Mouse (Mus musculus) frontal cortex, postnatal 25 days (tissue): ENCODE measurements around the gene Fam57b.

Source experiments
- DNase-seq, 2 experiments: peaks; one replicate each; pipeline ENCODE4 v3.0.0; 2022; ENCODE audit warnings: low spot score in 2 of 2

The Fam57b gene

DNA sequence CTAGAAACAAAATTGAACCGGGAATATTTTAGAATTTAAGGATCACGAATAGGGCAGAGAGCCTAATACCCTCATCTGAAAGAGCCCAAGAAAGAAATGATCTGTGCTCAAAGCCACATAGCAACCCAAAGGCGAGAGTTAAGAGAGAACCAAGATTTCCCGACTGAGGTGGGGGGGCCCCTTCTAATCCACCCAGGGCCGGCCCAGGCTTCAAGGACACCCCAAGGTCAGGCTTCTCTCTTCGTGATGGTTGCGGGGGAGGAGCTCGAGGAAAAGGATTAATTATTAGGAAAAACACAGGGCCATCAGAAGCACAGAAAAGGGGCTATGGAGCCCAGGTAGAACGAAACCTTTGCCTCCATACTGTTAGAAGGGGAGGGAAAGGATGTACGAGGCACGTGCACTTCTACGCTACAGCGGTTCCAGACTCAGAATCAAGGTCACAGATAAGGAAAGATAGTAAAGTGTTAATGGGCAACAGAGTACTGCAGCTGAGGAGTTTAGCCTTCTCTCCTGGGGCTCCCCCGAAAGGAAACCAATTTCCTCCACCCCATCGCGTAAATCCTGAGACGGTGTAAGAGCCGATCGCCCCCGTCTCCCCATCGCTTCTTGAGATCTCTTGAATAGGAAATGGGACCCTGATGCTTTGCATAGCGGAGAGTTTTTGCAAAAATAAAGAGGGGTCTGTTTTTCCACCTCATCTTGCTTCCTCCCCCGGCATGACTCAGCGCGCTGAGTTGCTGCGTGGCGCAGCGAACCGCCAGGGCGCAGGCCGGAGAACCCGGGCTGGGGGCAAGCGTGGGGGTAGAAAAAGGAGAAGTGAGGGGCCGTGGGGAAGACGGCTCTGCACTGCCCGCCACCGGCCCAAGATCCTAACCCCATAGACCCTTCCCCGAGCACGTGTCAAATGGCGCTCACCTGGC is 920 bp downstream of the Fam57b start:
- no peak for DNase-seq

DNA sequence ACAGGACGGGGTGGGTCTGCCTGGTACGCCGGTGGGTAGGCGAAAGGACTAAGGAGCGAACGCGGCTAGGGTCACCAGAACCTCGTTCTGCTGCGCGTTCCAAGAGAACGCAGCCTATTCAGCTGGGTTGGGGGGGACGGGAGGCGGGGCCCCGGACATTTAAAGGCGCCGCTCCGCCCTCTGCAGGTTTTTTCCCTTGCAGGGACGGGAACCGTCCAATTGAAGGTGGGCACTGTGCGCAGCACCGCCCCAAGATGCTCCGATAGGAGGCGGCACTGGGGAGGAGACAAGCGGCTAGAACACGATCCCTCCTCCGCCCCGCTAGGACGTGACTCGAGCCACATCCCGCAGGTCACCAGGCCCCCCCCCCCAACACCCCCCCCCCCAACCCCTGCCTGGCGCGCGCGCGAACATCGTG is 1.6 kb downstream of the Fam57b start:
- DNase-seq = peak; percentile 91 to 96

DNA sequence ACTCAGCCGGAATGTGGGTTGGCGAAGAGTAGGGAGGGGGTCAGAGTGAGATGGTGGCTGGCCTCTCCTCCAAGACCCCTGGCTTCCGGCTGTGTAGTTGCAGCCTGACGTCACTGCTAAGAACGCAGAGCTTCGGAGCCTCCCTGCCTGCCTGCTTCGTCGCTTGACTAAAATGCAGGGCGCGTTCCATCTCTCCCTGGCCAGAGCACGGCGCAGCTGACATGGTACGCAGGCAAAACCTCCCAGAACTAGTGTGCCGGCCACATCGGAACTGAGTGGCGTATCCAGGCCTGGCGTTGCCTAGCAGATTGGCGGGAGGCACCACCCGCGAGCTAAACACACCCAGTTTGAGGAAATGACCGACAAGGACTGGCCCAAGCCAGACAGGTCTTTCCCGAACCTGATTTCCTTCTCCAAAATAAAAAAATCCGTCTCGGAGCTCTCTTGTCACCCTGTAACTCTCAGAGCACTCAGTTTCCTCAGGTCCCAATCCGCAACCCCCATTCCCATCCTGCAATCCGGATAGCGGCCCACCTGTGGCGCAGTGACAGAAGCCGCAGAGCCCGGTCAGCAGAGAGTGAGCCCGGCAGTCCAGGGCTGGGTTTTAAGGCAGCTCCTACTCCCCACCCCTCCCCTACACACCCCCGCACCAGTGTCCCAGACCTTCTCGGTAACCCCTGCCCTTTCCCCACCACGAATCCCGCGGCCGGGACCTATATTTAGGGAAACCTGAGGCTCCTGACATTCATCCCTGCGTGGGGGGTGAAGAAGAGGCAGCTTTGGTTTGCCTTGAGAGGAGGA is 2.2 kb downstream of the Fam57b start:
- DNase-seq = peak; percentile 60 to 71

DNA sequence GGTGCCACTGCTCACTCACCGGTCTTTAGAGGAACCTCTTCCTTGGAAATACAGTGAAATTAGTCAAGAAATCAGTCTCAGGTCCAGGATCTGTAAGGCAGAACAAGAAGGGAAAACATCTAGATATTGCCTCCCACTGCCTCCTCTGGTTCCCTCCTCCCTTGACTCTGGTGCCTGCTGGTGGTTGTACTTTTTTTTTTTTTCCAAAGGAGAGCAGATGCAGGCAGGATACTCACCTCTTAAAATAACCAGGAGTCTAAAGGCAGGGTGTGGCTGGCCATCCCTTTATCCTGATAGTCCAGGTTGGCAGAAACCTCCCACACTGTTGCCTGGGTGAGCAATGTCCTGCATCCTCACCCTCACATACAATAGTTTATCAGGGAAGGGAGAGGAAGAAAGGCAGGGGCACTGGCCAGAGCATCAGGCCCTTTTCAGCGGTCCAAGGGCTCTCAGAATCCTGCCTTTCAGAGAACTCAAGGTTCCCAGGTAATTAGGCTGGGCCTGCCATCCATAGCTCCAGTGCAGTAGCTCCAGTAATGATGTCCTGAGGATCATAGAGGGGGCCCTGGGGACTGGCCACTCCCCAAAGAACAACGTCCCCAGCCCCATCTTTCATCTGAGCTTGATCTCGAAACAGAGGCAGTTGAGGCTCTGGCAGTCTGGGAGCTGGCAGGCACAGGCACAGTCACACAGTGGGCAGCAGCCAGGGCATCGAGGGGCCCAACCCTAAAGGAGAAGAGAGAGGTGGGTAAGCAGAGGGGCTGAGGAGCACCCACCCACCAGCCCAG is 3.0 kb downstream of the Fam57b start:
- no peak for DNase-seq

DNA sequence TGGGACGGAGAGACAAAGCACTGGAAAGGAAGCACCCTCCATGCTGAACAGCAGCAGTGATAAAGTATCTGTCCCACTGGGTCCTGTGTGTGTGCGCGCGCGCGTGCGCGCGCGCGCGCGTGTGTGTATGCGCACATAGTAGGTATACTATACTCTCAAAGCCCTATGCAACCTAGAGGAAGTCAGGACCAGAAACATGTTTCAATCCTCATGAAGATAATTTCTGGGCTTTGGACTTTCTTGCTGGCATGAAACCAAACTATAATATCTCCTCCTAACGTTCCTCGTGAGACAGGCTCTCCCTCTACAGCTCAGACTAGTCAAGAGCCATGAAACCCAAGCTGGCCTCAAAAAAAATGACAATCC is 3.6 kb downstream of the Fam57b start:
- DNase-seq = no peak

DNA sequence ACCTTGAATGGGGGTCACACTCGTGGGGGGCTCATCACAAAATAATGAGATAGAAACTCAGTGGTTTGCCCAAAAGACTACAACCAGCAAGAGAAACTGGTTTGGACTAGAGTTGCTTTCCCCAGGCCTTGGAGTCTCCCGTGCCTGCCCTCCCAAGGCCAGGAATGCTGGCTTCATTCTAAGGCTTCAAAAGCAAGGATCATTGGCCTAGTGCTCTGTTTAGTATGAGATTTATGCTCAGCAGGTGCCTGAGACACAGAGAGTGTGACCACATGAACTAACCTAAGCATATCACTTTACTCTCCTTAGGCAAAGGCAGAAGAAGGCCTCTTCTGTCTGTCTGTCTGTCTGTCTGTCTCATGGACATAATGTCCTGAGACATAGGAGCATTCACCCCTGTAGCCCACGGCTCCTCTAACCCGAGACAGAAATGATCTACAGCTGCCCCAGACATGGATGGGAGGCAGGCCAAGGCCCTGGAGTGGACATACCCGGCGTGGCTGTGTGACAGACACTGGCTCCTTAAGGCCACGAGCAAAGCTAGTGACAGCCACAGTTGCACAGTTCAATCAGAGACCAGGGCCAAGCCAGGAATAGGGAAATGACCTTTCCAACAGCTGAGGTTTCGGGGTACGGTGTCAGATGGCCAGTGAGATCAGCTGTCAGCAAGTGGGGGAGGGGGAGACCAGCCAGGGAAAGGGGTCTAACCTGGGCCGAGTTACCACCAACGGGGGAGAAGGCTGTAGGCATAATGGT is 4.8 kb downstream of the Fam57b start:
- no peak for DNase-seq

DNA sequence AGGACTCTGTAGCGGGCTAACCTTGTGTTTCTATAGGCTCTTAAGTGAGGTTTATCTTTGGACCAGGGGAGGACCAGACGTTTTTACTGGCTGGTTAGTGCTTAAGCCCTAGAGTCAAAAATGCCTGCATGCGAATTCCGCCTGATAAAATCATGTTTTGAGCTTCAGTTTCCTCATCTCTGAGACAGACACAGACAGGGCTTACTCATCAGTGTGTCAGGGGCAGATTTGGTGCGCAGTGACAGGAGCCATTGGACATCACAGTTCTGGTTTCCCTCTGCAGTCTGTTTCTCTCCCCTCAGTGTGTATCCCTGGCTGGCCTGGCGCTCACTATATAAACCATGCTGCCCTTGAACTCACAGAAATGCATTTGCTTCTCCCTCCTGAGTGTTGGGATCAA is 5.7 kb downstream of the Fam57b start:
- DNase-seq = no peak

DNA sequence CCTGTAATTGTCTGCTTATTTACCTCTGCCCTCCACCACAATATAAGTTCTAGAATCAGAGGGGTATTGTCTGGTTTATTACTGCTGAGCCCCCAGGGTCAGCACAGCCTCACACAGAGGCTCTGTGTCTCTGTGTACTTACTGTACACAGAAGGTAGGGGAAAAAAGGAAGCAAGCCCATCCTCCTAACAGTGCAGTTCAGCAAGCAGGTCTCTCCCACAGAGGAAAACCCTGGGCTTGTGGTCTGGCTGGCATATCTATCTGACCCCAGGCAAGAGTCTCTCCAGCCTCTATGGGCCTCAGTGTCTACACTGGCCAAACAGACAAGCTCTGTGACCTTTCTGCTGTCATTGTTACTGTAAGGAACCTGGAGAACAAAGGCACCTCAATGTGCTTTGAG is 6.3 kb downstream of the Fam57b start:
- DNase-seq = no peak

DNA sequence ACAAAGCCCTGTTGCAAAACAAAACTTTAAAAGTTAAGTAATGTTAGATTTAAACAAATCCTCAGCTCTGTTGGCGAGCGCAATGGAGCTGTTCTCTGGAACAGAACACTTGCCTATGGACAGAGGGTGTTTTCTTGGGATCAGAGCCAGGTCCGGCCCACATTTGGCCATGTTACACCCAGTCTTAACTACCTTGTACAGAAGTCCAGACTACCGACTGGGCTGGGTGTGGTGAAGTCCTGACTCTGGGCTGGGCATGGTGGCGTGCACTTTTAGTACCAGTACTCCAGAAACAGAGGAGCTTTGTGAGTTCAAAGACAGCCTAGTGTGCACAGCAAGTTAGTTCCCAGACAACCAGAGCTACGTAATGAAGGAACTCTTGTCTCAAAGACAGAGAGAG is 9.5 kb downstream of the Fam57b start:
- no peak for DNase-seq

DNA sequence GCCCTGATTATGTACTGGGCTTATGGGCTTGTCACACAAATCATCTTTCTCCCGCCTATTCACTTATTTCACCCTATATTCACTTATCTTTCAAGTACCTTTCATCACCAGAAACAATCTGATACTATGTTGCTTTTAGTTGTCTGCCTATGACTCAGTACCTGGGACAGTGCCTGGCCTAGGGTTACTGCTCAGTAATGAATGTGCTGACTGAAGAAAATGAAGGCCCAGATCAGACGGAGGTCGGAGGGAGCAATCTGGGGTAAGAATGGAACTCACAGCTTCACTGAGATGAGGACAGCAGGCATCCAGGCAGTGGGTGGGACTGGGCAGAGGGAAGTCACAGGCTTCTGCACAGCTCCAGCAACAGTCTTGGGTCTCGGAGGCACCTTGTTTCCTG is 9.9 kb downstream of the Fam57b start:
- no peak for DNase-seq

DNA sequence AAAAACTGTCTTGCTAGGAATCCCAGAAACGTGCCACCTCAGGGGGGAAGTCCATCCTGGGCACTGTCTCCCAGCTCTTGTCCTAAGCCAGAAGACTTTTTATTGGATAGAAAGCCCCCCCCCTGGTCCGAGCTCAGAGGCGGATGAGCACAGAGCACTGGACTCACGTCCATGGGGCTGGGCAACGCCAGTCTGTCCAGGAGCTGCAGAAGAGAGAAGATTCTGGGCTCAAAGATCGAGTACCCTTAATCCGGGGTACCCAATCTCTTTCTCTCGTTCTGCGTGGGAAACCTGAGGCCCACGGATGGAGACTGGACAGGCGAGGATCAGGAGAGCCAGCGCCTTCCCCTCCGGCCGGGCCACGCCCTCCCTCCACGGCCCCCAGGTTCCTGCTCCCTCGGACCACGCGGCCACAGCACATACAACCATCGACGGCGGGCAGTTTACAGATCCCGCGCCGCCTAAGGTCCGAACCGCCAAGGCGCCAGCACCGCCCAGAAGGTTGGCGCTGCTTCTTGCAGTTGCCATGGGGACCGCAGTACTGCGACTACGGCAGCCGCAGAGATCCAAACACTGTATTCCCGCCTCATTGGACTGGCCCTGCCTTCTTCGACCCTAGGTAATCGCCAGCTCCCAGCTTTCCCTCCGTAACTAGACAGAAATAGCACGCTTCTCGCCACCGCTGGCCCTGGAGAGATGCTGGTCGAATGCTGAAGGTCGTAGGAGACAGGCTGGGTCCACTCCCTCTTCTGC is 11.4 kb downstream of the Fam57b start:
- peak; percentile 83 for DNase-seq

DNA sequence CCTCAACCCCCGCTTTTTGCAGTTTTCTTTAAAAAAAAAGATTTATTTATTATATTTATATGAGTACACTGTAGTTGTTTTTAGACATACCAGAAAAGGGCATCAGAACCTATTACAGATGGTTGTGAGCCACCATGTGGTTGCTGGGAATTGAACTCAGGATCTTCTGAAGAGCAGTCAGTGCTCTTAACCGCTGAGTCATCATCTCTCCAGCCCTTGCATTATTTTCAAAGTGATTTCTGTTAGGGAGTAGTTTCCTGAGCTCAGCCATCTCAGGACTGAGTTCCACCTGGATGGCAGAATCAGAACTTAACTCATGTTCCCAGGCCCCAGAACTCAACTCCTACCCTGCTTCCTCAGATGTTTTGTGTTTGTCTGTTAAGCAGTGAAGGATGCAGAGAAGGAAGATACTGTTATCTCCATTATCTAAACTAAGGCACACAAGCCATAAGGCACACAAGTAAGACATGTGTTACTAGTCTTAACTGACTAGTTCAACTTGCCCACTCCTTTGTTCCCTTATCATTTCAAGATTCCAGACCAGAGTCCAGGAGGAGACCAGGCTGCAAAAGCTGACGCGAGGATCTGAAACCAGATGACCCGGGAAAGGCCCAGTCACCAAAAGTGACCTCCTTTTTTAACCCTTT is 12.4 kb downstream of the Fam57b start:
- no peak for DNase-seq

DNA sequence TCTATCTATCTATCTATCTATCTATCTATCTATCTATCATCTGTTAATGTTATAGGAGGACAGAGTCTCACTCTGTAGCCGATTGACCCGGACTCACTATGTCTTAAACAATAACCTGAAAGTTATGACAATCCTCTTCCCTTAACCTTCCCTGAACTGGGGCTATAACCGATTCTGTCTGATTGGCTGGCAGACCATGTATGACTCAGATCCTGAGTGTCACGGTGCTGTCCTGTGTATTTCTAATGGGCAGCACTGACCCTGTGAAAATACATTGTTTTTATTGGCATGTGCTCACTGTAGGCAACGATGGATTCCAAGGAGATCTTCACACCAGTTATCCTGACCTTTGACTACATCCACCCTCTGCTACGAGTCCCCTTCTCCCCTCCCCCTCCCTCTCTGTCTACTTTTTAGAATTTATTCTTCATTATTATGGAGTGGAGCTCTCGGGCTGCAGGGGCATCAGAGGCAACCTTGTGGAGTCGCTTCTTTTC is 18.3 kb downstream of the Fam57b start:
- DNase-seq = no peak

DNA sequence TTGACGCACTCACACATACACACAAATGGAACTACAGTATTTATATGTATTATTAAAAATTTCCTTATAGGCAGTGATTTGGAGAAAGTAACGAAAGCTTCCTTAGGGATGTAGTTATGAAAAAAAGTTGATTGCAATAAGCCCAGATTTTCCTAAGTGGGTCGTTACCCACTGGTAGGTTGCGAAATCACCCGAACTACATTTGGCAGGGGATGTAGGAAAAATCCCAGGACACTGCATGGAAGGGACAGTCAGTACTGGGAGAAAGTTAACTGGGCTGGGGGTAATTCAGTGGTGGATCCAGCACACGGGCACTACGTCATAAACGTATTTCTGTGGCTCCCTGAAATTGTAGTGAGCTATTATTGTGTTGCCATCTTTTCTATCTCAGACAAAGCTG is 19.0 kb downstream of the Fam57b start:
- DNase-seq = no peak

DNA sequence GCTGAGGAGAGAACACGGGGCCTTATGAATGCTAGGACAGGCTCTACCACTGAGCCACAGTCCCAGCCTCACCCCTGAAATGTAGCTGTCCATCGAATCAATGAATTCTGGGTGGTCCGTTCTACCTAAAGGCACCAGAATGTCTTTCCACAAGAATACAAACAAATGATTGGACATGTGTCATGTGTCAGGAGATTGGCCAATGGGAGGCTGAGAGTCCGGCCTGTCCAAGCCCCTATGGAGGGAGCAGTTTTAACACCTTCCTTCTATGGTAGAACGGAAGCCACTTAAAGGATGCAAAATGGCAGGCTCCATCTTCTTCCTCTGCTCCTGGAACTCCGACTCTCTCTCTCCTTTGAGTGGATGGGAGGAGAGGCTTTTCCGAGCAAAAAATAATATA is 20.1 kb downstream of the Fam57b start:
- DNase-seq = no peak

DNA sequence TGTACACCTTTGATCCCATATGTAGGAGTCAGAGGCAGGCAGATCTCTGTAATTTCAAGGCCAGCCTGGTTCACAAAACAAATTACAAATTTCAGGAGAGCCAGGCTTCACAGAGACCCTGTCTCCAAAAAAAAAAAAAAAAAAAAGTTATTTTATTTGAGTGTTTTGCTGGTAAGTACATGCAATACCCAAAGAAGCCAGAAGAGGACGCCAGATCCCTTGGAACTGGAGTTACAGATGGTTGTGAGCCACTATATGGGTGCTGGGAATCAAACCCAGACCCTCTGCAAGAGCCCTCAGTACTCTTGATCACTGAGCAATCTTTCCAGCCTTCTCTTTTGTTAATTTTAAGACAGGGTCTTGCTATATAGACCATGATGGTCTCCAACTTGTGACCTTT is 21.4 kb downstream of the Fam57b start:
- DNase-seq = no peak

DNA sequence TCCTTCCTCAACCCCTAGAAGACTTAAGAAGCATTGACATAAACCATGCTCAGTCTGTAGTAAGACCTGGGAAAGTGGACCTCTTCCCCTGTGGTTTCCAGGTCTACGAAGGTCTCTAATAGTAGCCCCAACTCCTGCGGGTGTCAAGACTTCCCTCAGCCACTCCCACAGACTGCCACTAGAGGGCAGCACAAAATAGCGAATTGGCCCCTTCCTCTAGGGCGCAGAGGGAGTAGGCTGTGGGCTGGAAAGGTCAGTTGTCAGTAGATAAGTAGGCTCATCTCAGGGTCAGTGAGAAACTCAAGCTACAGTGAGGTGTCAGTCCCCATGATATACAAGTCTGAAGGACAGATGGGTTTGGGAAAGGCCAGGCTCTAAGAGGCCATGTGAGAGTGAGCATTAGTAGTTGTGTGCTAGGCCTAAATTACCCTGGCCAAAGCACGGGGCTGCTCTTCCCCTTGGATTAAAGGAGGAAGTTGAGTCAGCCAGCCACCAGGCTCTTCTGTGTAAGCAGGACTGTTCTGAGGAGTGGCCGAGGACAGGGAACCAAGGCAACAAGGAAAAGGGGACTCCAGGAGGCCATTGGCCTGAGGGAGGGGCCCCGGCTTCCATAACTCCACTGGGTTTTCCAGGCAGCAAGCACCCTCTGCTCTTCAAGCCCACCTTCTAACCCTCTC is 24.5 kb downstream of the Fam57b start:
- DNase-seq = peak; percentile 67 to 72

DNA sequence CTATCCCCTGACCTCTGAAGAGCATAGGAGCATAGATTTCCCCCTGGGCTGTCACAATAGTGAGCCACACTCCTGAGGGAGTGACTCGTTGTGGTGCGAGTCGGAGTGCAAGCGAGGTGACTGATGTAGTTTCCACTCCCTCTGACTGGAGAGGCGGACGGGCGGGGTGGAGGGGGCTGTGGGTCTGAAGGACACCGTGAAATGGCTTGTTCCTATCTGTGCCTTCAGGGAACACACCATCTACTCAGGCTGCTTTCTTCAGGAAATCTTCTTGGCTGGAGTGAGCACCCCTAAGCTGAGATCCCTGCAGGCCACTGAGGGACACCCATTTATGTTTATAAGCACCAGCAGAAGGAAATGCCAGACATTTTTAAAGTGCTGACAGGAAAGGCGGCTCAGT is 25.3 kb downstream of the Fam57b start:
- DNase-seq = no peak

DNA sequence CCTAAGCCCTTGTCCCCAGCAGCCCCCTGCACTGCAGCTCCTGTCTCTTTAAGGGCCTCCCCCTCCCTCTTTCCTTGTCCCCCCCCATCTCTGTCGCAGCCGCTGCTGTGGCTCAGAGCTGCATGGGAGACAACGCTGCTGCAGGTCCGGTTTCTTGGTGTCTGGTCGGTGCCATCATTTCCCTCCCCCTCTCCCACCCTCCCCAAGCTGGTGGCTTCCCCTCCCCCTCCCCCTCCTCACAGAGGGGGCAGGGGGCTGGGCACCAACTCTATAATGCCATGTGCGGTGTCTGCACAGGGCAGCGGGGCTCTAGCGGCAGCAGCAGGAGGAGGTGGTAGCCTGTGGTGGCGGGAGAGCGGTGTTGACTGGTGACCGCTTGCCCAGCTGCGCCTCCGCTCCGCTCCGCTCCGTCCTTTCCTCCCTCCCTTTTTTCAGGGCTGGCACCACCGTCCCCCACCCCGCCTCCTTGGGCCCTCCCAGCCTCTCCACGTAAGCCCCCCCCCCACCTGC is 25.8 kb downstream of the Fam57b start:
- no peak for DNase-seq
